Mouse (Mus musculus) bone marrow, adult 2 months (tissue): Measurements from ENCODE around the gene Phactr2.

Experiments
- CTCF ChIP-seq: fragments of 200-500 bp; IDR thresholded peaks from 2 replicates; pipeline ENCODE4 v1.5.1; 2011; ENCODE audit warnings: low read length, control low read depth; ENCODE audit not compliant: control insufficient read depth, insufficient read depth
- POLR2A ChIP-seq: fragments of 200-500 bp; IDR thresholded peaks from 2 replicates; pipeline ENCODE4 v1.6.1; 2011; ENCODE audit warnings: low read depth, mild to moderate bottlenecking, control low read depth, low read length, borderline replicate concordance; ENCODE audit not compliant: control insufficient read depth

GRCm38 (mm10) chr10:13201741-13202293, 272.4 kb downstream of the Phactr2 start:
- TF ChIP-seq POLR2A = no peak
- TF ChIP-seq CTCF = no peak
